Mouse (Mus musculus): ENCODE measurements around the gene Olfr194. TPM values are rescaled to one million over a fixed set of nuclear protein-coding genes. Genes with fewer than 3 reads are reported as not detected.
"Not testable (repeated sequence)": the region's sequence is repeated elsewhere in the genome, so short reads cannot be mapped to it uniquely, and the experiment has no call there.

Gene Olfr194
- polyA plus RNA-seq (2012; rRNA removed), result not detected in 2 replicates

GRCm38 (mm10) chr16:59120969-59121368 is at the start of gene Olfr194:
Olfr194 (minus strand) TSS chr16:59121069.
- DNase-seq (ENCODE audit: low spot score), result no peak

DNA sequence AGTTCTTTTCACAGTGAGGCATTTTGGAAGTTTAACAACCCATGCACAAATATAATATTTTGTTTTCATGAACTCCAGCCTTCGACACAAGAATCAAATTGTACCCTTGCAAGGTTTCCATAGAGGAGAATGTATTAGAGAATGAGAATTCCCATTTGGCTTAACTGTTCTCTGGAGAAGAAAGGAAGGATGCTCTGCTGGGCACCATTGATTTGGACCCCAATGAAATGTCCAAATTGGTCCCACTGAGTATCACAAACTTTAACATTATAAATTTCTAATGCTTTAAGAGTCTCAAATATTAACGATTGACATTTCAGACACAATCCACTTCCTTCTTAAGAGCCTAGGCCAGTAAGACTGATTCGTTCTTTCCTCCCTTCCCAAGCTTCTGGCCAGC is 49.5 kb upstream of the Olfr194 start, which contains the start of gene Olfr196:
Gene Olfr196, minus strand, starts transcription at position 101 of the 400 bp plus-strand sequence.
- DNase-seq (ENCODE audit: low spot score), result no peak

- DNase-seq (ENCODE audit: low spot score), result no peak
Observed at GRCm38 (mm10) chr16:59151996-59152395, 31.1 kb upstream of the Olfr194 start.

DNA sequence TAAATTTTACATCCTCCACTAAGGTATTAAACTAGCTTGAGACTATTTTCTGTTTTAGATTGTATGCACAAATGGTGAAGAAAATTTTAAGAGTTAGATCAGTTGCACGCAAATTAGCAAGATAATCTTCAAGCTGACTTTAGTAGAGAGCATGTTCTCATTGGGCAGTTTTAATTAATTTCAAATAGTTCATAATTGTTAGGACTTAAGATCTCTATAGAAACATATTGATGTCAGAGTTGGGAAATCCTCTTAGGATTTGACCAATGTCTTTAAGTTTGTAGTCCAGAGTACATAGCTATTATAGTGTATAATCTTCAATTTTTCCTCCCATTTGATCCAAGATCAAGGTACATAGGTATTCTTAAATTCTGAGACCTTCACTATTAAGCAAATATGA is 25.9 kb upstream of the Olfr194 start, which contains the start of gene Olfr195:
Gene Olfr195, plus strand, starts transcription at position 301 of the 400 bp plus-strand sequence.
- no peak for DNase-seq (ENCODE audit: low spot score)

DNA sequence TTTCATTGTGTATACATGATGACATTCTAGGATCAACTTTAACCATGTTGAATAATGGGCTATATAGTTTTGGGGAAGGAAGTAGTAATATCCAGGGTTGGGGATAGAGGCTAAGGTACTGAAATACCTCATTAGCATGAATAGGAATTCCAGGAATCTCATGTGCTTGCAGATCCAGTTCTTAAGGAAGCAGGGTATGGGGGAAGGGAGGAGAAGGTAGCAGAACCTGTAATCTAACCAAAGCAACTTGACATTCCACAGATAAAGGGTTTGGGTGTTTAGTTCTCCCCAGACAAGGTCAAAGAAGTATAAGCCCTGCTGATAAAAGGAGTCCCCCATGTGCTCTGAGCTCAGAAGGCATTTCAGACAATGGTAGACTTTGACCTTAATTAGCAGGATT is 20.2 kb upstream of the Olfr194 start:
- no peak for DNase-seq (ENCODE audit: low spot score)

DNA sequence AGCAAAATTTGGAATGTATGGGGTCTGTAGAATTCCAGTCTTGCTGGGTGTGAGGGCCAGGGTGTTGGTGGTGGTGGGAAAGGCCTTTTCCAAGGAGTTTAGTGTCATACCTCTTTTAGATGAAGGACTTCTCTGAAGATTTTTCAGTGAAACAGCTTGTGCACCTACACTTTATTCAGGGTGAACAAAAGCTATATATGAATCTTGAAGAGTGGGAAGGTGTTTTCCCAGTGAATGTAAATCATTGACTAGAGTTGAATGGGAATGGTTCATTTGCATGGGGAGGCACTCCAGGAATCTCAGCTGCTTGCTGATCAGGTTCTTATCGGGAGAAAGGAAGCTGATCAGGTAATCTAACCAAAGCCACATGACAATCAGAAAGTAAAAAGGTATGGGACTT is 9.9 kb upstream of the Olfr194 start:
- DNase-seq (ENCODE audit: low spot score), result no peak

GRCm38 (mm10) chr16:59111781-59112180 is 9.1 kb downstream of the Olfr194 start, which contains the start of gene Olfr193:
Olfr193 (minus strand) TSS chr16:59111881.
- no peak for DNase-seq (ENCODE audit: low spot score)

- DNase-seq (ENCODE audit: low spot score), result not testable (repeated sequence)
Observed at GRCm38 (mm10) chr16:59108522-59108921, 12.3 kb downstream of the Olfr194 start.

DNA sequence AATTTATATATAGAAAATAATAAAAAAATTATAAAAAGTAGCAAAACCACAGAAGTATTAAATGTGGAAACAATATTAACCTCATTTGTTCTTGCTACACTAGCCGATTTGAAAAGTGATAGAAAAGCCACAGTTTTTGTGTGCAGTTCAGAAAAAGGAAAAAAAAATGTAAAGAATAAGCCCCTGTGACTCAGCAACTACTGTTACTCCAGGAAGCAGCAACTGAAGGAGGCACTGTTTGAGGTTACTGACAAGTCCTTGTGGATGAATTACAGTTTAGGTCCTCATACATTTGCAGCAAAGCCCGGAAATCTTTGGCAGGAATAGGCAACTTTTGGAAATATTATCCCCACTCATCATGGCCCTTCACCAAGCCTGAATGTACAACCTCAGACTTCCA is 15.6 kb downstream of the Olfr194 start:
- no peak for DNase-seq (ENCODE audit: low spot score)

- not testable (repeated sequence) for DNase-seq (ENCODE audit: low spot score)
Observed at GRCm38 (mm10) chr16:59089722-59090121, 31.1 kb downstream of the Olfr194 start, which contains the start of gene Olfr191. Olfr191 (minus strand) TSS chr16:59089822.

DNA sequence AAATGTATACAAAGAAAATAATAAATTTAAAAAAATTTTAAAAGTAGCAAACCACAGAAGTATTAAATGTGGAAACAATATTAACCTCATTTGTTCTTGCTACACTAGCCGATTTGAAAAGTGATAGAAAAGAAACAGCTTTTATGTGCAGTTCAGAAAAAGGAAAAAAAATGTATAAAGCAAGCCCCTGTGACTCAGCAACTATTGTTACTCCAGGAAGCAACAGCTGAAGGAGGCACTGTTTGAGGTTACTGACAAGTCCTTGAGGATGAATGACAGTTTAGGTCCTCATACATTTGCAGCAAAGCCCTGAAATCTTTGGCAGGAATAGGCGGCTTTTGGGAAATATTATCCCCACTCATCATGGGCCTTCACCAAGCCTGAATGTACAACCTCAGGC is 39.8 kb downstream of the Olfr194 start:
- not testable (repeated sequence) for DNase-seq (ENCODE audit: low spot score)

- DNase-seq (ENCODE audit: low spot score), result no peak
Observed at GRCm38 (mm10) chr16:59077905-59078304, 43.0 kb downstream of the Olfr194 start, which contains the start of gene Olfr190. Olfr190 (minus strand) TSS chr16:59078005.

DNA sequence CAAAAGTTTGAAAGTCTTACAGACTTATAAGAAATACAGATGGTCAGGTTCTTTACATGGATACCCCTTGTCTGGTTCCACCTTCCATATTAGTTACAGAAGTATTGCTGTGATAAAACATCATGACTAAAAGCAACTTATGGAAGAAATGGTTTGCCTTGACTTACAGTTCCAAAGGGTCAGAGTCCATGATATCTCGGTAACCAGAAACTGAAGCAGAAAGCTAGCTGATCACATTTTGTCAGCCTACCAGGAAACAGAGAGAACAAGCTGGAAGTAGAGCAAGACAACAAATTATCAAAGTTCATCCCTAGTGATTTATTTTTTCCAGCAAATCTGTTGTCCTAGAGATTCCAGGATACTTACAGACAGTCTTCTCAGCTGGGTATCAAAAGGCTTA is 47.3 kb downstream of the Olfr194 start:
- no peak for DNase-seq (ENCODE audit: low spot score)

DNA sequence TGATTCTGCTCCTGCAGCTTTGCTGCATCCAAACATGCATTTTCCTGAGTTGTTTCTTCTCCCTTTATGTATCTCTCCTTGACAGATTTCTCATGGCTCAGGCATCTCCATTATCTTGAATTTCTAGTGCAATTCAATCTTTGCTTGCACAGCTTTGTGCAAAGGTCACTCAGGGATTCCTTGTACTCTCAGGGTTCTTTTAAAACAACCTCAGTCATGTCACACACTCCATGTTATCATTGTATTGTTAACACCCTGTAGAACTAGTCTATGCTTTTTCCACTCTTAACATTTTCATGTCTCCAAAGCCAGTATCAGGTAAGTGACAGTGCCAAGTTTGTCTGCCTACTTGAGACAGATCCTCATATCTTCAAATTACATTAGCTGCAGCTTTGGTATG is 49.1 kb downstream of the Olfr194 start:
- DNase-seq (ENCODE audit: low spot score), result no peak

Other genes starting within 250 kb of the Olfr194 start
- not detected in 2 replicates for gene Olfr177, start 246.3 kb downstream of the Olfr194 start, polyA plus RNA-seq (2012; rRNA removed)
- gene Olfr178, start 229.0 kb downstream of the Olfr194 start, polyA plus RNA-seq (2012; rRNA removed), result not detected in 2 replicates
- gene Olfr181, start 192.3 kb downstream of the Olfr194 start, polyA plus RNA-seq (2012; rRNA removed), result not detected in 2 replicates
- not detected in 2 replicates for gene Olfr180, start 191.7 kb downstream of the Olfr194 start, polyA plus RNA-seq (2012; rRNA removed)
- not detected in 2 replicates for gene Olfr183, start 125.7 kb downstream of the Olfr194 start, polyA plus RNA-seq (2012; rRNA removed)
- gene Olfr186, start 90.8 kb downstream of the Olfr194 start, polyA plus RNA-seq (2012; rRNA removed), result not detected in 2 replicates
- gene Olfr187, start 81.3 kb downstream of the Olfr194 start, polyA plus RNA-seq (2012; rRNA removed), result not detected in 2 replicates
- gene Olfr190, start 43.1 kb downstream of the Olfr194 start, polyA plus RNA-seq (2012; rRNA removed), result not detected in 2 replicates
- not detected in 2 replicates for gene Olfr191, start 31.2 kb downstream of the Olfr194 start, polyA plus RNA-seq (2012; rRNA removed)
- gene Olfr193, start 9.2 kb downstream of the Olfr194 start, polyA plus RNA-seq (2012; rRNA removed), result not detected in 2 replicates
- gene Olfr195, start 26.0 kb upstream of the Olfr194 start, polyA plus RNA-seq (2012; rRNA removed), result 0.03 TPM in 1 of 2 replicates, not detected in the other
- gene Olfr196, start 49.4 kb upstream of the Olfr194 start, polyA plus RNA-seq (2012; rRNA removed), result not detected in 2 replicates
- gene Olfr198, start 82.5 kb upstream of the Olfr194 start, polyA plus RNA-seq (2012; rRNA removed), result not detected in 2 replicates
- not detected in 2 replicates for gene Olfr199, start 98.7 kb upstream of the Olfr194 start, polyA plus RNA-seq (2012; rRNA removed)
- not detected in 2 replicates for gene Olfr201, start 151.6 kb upstream of the Olfr194 start, polyA plus RNA-seq (2012; rRNA removed)
- not detected in 2 replicates for gene Olfr202, start 165.7 kb upstream of the Olfr194 start, polyA plus RNA-seq (2012; rRNA removed)
- gene Olfr203, start 177.8 kb upstream of the Olfr194 start, polyA plus RNA-seq (2012; rRNA removed), result not detected in 2 replicates
- not detected in 2 replicates for gene Olfr204, start 197.2 kb upstream of the Olfr194 start, polyA plus RNA-seq (2012; rRNA removed)
- gene Olfr205, start 210.1 kb upstream of the Olfr194 start, polyA plus RNA-seq (2012; rRNA removed), result not detected in 2 replicates
- not detected in 2 replicates for gene Olfr206, start 228.2 kb upstream of the Olfr194 start, polyA plus RNA-seq (2012; rRNA removed)
- not detected in 2 replicates for gene Olfr209, start 242.9 kb upstream of the Olfr194 start, polyA plus RNA-seq (2012; rRNA removed)